Mouse (Mus musculus) forelimb bud, embryonic 11.5 days (tissue): Measurements from ENCODE around the gene Vinac1.

ENCODE experiments used
- DNase-seq: peaks from one replicate; pipeline ENCODE4 v3.0.0-alpha.2; 2012; ENCODE audit warnings: low read depth, low spot score

Gene Vinac1

DNA sequence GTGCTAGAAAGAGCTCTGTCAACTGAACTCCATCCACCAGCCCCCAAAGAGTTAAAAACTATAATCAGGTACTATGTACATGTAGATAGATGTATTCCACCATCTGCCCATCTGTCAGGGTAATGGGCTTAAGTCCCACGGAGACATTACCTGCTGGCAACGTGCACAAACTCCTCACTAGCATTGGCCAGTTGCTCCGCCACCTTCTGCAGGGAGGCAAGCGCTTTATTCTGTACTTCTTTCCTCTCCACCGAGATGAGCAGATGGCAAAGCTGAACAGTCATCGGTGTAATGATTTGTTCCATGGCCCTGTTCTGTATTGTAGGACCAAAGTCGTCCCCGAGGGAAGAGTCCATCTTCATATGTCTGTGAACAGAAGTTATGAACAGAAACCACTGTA, at the start of gene Vinac1:
Vinac1 (minus strand) TSS at position 362 of the 400 bp plus-strand sequence.
- no peak for DNase-seq

DNA sequence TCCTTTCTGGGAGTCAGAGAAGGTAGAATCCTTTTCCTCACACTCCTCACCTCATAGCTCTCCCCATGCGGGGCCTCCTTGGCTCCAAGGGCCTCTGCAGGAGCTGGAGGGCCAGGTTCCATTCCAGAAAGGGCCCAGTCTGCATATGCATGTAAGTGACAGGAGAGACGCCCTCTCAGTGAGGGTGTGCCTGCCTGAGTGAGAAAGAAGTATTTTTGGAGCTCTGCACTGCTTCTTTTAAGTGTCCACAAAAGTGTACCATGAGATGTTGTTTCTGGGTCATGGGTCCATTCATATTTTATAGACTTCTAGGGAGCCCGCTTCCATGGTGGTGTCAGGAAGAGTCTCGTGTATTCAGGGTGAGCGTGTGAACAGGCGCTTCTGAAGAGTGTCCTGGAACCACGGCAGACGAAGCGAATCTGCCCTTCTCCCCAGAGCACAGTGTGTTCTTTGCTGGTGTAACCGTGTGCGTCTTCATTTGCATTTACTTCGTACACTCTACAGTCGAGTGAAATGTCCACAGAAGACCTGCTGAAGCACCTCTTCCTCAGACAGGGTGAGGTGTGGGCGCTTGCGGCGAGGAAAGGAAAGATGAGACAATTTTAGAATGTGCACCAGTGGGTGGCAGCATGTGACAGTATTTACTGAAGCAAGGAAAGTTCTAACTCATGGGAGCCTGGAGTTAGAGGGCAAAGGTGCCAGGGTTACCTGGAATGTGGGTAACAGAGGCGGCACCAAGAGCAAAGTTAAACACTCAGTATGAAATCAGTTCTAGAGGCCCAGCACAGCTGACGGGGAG, 46.2 kb upstream of the Vinac1 start:
- DNase-seq: no peak

DNA sequence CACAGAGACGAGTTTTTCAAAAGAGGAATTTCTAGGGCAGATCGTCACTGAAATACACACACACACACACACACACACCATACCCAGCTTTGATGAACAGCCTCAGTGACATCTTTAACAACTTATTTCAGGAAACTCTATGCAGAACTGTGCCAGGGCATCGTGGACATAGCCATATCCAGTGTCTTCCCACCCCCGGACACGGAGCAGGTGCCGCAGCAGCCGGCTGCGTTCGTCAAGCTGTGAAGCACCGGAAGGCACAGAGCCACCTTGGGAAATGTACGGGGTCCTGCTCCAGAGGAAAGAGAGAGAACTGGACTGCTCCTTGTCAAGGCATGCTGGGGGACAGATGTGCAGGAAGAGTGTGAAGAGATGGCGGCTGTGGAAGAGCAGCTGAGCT, 44.8 kb upstream of the Vinac1 start:
- DNase-seq: no peak

DNA sequence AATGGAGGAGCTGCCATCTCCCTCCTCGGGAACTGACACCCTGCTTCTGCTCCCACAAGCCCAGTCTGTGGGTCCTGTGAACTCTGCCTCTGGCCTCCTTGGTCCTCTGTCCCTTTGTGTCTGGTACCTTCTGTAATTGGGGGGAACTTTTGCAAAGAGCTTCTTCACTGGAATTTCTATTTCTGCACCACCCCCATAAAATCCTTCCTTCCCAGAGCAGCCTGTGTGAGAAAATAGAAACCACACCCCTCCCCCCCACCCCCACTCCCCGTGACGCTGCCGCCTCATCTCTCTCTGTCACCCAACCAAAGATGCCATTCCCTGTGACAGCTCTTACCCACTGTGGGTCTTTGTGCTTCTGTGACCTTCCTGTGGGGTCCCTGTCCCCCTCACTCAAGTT, 42.4 kb upstream of the Vinac1 start:
- no peak for DNase-seq

DNA sequence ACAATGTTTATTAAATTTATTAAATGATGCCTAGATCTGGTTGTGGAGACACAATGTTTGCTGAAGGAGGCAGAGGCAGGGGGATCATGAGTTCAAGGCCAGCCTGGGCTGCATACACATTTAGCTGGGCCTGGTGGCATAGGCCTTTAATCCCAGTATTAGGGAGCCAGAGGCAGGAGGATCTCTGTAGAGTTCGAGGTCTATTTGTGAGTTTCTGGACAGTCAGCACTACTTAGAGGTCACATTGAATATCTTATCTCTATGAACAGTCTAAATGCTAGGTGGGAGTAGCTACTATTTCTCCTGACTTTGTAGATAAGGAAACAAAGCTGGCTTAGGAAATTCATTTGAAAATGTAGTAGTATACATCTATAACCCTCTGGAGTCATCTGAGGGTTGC, 39.5 kb upstream of the Vinac1 start:
- DNase-seq: no peak

DNA sequence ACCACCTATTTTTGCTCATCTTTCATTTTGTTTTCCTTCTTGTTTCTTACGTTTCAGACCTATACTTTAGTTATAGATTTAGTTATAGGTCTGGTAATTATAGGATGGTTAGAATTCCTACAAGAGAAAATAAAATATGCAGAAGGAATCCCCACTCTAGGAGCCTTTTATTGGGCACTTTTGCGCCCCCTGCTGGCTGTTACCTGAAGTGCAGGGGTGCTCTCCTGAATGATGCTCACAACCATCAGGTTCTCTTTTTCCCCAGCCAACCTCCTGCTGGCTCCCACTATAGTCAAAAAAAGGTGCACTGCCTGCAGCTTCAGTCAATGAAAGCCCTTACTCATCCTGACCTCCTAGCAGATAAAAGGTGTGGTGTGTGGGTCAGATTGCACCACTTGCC, 37.0 kb upstream of the Vinac1 start:
- peak; percentile 54 for DNase-seq

DNA sequence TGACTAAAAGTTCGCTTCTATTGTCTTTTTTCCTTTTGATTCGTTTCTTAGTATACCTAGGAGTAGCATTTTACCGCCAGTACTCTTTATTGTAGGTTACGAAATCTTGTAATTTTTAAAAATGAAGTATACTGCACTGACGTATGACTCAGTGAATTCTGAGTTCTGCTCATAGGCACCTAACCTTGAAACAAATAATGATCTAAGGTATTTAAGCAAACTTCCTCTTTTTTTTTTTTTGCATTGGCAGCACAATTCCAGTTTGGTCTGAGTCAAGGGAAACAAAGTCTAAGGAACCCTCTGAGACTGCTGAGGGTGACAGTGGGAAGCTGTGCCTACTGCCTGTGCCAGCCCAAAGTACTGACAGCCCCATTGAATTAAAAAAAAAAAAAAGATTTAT, 35.5 kb upstream of the Vinac1 start:
- DNase-seq: no peak

DNA sequence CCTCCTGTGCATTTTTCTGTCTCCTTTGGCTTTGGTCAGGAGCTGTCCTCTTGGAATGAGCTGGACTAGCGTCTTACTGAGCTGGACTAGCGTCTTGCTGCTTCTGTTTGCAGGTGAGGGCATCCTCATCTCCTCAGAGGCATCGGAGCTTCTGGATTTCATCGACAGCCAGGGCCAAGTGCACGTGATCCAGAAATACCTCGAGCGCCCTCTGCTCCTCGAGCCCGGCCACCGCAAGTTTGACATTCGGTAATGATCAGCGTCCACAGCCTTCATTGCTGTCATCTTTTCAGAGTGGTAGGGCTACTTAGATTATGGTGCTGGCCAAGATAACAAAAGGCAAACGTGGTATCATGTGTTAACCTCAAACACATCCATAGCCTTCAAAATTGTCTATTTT, 33.1 kb upstream of the Vinac1 start:
- no peak for DNase-seq

DNA sequence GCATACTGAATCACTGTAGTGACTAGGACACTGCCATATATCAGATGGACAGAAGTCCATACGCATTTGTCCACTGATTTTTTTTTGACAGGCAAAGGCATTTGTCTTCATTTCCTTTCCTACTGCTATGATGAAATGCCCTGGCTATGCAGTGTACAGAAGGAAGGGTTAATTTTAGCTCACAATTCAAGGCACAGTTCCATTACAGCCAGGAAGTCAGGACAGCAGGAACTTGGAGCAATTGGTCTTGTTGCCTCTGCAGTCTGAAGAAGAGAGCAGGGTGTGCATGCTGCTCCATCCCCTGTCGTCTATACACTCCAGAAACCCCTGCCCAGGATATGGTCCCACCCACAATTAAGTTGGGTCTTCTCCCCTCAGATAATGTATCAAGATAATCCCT, 31.2 kb upstream of the Vinac1 start:
- DNase-seq: no peak

DNA sequence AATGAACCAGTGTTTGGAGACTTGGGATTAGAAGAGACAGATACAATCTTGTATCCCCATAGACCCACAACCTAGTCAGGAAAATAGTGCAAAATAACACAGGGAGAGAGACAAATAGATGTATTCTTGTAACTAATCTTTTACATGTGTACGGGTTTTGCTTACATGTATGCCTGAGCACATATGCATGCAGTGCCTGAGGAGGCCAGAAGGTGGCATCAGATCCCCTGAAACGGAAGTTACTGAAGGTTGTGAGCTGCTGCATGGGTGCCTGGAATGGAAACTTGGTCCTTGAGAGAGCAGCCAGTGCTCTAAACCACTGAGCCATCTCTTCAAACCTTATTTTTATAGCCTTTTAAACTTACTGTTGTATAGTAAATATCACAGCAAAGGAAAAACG, 30.3 kb upstream of the Vinac1 start:
- DNase-seq: peak; percentile 21

DNA sequence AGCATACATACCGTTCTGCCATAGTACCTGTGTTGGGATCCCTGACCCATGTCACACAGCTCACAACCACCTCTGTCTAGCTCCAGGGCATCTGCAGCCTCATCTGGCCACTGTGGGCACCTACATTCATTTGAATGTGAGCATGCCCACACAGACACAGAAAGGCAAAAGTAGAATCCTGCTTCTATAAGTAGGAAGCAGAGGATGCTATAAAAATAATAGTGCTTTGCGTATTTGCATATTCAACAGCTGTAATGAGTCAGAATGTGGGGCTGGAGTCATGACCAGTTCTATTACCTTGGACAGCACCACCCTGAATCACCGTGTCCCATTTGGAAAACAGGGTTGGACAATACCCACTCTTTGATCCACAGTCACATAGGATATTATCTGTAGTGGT, 22.3 kb upstream of the Vinac1 start:
- DNase-seq: no peak

DNA sequence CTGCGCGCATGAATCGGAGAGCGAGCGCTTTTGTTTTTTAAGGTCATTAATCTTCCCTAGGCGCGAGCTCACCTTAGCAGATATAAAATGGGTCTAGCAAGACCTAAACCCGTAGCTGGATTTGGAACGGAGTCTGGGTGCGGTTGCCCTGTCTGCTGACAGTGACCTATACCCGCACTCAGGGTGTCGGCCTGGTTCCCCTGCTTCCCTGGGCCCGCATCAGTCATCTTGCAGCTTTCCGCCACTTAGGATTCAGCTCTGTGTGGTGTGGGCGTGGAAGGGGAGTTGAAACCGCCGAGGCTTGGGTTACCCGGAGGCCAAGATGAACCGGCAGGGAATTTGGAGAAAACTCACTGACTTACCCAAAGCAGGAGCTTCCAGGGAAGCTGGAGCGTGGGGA, 18.4 kb upstream of the Vinac1 start:
- DNase-seq: peak; percentile 63

DNA sequence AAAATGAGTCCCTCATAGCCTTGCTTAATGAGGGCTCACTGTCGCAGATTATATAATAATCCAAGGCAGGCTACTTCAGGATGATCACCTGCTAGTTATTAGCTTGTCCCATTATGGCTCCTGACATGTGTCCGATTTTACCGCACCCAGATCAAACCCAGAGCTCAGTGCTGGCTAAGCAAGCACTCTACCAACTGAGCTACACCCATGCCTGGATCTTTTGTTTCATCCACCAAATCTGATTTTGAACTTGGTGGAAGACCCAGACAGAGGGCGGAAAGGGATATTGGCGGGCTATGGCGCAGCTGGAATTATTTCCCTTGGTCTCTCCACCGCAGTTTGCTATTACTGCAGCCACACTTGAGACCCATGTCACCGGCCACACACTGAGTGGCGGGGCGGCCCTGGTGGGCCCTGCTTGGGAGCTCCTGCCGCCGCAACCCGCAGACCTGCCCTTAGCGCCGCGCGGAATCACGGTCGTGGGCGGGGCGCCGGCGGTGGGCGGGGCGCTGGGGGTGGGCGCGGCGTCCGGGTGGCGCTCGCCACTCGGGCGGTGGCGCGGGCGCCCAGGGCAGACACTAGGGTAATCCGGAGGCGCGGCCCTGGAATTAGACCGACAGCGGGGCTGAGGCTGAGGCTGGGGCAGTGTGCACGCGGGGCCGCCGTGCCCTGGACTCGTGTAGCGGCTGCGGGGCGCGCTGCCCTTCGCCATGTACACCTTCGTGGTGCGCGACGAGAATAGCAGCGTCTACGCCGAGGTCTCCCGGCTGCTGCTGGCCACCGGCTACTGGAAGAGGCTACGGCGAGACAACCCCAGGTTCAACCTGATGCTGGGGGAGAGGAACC, 17.7 kb upstream of the Vinac1 start, which contains the start of gene Ttl:
Ttl (plus strand) TSS at position 506 of the 846 bp plus-strand sequence.
- DNase-seq: peak; percentile 43

DNA sequence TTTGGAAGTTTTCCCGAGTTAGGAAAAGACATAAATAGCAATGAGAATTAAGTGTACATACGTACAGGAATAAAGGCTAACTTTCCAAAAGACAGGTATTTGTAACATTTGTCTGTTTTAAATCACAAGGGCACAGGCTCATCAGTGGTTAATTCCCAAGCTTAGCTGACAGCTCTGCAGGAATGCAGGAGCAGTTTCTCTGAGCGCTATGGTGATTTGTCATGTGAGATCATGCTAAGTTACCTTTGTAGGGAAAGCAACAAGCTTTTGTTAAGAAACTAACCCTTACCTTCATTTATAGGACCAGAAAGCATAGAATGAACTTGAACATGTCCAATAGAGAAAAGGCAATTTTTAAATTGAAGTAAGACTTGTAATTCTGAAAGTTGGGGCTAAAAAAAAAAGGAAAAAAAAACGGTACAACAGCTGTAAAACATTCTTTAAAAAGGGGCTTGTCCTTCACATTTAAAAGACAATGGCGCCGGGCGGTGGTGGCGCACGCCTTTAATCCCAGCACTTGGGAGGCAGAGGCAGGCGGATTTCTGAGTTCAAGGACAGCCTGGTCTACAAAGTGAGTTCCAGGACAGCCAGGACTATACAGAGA, 13.6 kb upstream of the Vinac1 start:
- DNase-seq: no peak

DNA sequence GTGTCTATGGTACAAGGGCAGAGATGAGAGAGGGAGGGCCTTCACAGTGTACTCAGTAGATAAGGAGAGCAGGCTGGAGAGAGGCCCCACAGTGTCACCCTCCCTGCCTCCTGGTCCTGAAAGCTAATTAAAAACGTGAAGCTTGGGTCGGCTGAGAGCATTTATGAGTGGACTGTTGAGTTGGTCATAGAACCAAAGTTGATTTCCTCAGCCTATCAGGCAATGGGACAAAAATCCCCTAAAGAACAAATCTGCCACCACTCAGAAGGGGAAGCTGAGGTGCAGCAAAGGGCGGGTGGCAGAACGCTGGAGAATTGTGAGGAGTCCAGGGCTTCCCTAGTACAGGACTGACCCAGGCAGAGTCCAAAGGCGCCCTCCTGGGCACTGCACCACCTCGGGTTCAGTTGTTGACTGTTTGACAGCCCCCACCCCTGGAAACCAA, 10.0 kb upstream of the Vinac1 start:
- DNase-seq: no peak

DNA sequence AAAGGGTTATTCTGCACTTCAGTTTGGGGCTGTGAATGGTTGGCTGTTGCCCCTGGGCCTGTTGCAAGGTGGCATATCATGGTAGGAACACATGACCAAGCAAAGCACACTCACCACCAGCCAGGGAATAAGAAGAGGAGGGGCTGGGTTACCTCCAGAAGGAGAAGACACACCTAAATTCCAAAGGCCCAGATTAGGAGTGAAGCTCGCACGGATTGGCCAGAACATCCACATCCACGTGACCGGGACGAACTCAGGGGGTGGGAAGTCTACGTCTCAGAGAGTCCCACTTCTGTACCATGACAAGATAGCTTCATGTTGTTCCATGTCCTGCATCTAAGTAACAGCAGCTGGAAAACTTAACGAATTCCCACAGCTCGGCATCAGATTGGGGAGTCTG, 9.3 kb upstream of the Vinac1 start:
- DNase-seq: no peak

DNA sequence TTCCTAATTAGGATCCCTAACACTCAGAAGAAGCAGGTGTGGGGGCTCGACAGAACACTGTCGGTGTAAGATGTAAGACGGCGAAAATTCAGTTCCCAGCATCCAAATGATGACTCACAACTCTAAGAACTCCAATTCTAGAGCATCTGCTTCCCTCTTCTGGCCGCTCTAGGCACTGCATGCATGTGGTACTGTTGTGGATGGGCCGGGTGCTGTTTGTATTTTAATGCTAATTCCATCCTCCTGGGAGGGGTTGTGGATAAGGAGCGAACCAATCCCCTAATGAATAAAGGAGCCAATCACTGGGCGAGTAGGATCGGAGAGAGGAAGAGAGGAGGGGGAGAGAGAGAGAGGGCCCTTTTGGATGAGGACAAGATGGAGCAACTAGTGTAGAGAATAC, 8.6 kb upstream of the Vinac1 start:
- DNase-seq: no peak

DNA sequence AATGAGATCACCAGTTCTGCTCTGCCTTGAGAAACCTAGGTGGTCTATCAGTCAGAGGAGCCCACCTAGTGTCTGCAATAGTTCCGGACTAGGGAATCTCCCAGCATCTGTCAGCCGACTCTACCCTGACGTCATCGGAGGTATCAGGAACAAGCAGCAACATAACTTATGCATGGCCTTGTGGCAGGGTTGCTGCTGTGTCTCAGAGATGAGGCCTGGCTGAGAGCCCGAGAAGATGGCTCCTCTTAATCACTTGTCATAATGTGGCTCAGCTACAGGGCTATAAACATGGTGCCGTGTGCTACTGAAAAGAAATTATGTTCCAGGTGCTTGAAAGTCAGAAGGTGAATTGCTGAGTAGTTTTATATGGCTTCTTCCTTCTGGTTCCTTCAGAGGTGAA, 7.8 kb upstream of the Vinac1 start:
- no peak for DNase-seq

DNA sequence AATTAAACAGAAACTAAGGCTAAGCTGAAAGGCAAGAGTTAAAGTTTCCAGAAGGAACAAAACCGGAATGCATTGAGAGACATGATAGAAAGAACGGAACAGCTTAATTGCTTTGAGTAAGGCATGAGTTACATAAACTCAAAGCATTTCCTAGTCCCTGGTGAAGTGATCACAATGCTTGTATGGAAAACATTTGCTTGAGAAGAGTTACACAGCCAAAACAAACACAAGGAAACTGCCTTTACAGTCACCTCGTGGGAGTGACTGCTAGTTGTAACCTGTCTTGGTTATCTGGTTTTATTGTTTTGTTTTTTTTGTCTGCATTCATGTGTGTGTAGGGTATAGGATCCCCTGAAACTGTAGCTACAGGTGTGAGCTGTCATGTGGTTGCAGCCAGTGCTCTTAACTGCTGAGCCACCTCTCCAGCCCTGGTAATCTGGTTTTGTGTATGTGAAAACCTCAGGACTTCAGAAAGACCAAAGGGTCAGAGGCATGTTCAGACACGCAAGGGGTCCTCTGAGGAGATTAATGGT, 4.5 kb upstream of the Vinac1 start:
- no peak for DNase-seq

DNA sequence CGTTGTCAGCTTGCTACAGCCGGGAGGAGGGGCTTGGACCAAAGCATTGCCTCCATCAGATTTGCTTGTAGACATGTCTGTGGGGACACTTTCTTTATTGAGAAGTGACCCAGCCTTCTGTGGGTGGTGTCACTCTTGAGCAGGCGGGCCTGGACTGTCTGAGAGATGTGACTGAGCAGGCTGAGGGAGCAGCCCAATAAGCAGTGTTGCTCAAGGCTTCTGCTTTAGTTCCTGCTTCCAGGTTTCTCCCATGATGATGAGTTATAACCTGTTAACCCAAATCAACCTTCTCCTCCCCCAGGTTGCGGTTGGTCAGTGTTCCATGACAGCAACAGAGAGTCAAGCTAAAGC, 1.2 kb downstream of the Vinac1 start:
- no peak for DNase-seq

DNA sequence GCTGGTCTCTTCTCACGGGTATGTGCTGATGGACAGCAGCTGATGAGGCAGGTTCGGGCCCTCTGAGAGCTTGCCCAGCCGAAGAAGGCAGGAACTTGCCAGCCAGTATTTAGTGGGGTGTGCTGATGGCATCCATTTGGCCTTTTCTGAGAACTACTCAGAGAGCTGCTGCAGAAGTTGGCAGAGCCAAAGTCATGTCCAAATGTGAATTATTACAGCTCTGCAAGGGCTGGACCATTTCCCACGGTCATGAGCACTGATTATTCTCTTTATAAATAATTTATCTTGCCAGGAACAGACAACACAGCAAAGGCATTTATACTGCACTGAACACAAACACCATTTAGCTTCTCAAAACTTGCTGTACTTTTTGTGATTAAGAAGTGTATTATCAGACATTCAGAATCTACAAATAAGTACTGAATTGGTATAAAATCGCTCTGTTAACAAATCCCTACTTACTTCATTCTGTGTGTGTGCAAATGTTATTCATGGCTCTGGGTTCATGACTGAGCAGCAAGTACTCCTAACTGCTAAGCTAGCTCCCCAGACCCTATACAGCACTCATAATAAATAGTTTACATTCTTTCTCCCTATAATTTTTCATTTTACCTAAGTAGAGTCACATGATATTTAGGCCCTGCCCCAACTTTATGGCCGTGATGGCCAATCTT, 1.7 kb downstream of the Vinac1 start:
- no peak for DNase-seq

DNA sequence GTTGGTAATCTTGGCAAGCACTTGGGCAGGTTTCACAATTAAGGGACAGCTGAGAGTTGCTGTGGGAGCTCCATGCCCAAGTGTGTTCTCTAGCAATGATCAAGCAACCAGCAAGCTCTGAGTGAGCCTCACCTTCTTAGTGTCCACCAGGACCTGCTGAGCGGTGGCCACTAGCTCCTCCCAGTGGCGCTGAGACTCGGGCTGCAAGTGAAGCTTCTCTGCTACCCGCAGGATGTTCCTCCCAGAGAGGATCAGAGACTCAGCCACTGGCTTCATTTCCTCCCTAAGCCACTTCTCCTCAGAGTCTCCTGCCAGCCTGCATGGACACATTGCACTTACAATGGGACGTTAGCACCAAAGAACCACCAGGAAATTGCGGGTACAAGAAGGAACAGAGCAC, 7.4 kb downstream of the Vinac1 start:
- DNase-seq: no peak
